Mouse (Mus musculus): ENCODE results near the gene Inpp5e.

Gene Inpp5e

GRCm38 (mm10) chr2:26359983-26360382, 49.0 kb downstream of the Inpp5e start:
- no peak for DNase-seq

DNA sequence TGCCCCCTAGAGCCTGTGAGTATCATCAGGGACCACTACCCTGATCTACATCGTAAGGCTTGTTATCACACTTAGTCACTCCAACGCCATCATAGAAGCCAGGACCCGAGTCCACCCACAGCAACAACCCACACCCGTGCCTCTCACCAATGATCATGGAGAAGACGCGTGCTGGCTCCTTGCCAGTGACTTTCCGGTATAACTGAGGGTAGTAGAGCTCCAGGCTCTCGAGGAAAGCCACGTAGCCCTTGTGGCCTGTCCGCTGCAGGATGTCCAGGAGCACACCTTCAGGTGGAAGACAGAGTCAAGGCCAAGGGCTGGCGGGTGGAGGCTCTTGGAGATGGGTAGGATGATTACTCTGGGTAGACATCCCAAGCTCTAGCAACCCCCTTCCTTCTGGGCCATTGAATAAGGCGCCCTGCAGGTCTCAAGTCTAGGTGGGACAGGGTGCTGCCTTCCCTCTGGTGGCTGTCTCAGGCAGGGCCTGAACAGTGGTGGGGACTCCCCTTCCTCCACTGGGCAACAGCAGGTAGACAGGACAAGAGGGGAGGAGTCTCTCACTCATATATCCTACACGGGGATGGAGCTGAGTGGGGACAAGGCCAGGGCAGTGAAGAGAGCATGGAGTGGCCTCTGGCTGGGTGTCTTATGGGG, 50.2 kb downstream of the Inpp5e start:
- DNase-seq = no peak

DNA sequence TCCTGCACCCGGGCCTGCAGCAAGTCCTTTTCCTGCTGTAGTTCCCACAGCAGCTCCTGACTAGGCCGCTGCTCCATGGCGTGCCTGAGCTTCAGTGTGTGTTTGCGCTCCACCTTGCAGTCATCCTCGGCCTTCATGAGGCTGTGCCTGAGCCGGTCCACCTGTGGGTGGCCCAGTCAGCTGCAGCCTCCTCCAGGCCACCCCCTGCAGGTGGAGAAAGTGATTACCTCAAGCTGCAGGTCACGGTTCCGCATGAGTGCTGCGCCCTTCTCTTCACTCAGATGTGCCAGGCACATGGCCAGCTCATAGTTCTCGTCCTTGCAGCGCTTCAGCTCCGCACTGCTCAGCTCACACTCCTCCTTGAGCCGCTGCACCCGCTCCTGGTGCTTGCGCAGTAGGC, 51.5 kb downstream of the Inpp5e start:
- no peak for DNase-seq

- DNase-seq = no peak
Observed at GRCm38 (mm10) chr2:26356678-26357077, 52.3 kb downstream of the Inpp5e start.

DNA sequence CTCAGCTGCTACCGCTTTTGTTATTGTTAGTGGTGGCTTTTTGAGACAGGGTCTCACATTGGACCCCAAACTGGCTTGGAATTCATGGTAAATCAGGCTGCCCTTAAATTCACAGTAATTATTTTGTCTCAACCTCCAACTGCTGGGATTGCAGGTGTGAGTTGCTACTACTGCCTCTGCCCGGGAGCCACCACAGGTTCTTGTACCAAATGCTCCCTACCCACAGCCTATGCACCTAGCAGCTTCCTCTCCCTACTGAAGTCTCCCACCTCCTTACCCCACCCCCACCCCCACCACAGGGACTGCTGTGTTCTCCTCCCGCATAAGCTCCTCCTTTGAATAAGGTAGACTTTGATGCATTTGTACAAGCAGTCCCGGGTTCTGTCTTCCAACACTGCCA, 52.8 kb downstream of the Inpp5e start:
- DNase-seq = no peak

DNA sequence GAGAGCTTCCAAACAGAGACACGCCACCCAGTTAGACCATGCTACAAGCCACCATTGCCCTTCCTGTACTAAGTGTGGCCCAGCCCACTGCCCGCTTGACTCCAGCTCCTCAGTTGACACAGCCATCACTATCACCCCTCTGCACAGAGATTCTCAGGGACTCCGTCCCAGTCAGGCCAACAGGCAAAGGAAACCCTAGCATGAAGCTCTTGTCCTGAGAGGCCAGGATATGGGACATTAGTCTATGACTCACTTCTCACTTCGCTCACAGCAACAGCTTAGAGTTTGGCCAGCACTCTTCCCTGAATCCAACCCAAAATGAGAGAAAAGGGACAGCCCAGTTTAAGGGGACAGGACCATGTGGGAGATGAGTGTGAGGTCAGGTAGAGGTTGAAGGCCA, 54.6 kb downstream of the Inpp5e start:
- DNase-seq = no peak

DNA sequence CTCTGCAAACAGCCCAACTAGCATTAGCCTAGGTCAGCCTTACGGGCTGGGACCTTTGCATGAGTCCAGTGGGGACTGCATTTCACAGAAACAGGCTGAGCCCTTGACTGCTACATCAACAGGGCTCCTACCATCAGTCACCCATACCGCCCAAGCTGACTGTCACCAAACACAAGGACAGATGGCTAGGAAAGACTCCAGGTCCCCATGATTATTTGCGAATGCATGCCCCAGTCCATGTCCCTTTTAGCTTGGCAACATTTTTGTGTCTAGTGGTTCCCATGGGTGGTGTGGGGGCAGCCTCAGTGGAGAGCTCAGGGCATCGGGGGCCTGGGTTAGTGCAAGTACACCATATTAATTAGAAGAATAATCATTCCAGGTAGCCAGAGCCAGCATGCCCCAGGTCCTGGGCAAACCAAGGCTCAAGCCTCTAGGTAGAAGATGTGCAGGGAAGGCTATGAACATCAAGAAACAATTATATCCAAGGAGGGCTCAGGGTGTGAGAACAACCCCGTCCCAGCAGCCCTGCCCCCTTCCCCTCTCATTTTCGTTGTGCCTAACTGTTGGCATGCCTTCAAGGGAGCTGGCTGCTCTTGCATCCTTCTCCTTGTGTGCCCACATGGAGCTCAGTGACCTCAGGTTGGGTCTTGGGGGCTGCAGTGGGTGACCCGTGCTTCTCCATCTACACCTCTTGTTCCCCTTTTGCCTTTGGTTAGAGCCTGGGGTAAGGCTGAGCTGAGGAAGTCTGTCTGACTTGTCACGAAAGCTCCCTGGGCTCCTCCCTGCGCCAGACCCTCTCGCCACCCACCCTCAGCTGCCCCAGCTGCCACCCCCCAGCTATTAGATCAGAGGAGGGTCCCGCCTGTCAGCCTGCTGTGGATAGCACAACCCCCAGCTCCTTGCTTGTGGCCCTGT, 55.7 kb downstream of the Inpp5e start:
- DNase-seq = no peak

DNA sequence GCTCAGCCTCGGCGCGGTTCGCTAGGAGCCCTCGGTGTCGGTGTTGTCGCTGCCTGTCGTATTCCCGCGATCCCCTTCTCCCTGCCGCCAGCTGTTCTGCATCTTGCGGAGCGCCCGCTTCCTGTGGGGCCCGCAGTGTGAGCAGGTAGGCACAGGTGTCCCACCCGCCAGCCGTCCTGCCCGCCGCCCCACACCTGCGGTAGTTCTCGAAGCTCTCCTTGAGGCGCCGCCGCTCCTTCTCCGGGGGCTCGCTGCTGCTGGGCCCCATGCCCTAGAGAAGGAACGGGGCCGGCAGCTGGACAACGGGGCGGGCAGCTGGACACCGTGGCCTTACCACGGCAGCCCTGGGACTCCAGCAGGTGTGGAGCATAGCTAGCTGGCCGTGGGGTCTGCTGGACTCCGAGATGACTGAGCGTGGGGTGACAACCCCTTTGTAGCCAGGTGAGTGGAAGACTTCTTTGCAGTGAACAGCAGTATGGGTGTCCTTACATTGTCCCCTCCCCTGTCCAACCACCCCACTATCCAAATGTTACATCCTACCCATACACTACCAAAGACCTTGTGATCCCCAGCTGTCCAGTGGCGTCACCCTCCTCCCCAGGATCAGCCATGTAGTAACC, 56.6 kb downstream of the Inpp5e start:
- DNase-seq = no peak

DNA sequence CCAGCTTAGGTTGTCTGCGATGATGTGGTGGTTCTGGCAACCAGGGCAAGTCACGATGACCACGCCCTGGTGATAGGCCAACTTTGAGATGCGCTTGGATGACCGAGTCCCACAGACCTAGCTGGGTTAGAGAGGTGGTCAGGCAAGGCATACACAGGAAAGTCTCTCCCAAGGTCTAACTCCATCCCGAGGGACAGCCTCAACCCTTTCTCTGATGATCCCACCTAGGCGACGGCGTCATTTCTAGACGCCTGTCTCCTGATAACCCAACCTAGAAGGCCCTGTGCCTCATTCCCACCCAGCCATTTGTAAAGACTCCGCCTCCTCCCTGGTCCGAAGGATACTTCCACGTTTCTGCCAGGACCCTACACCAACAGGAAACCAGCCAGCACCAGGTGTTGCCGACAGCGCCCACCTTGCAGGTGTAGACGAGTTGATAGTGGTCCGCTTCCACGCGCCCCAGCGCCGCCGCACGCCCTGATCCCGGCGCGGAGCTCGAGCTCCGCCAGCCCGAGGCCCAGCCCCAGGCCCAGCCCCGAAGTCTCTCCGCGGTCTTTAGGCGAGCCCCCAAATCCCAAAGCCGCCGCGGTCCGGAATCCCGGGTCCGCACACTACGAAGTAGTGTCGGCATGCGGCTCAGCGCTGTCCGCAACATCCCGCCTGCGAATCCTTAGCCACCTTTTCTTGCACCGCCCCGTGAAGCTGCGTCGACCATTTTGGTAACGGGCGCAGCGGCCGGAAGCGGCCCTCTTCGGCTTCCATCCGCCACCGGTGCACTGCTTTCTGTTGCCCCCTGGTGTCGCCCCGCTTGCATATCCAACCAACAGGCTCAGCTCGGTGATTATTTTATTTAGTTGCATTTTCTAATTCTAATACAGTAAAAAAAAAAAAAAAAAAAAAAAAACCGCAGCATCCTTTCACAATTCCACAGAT, 57.4 kb downstream of the Inpp5e start, which contains the start of gene Dnlz:
Gene Dnlz (minus strand): TSS at position 753 of the 933 bp plus-strand sequence.
- peak; percentile 94 for DNase-seq

- DNase-seq = no peak
Observed at GRCm38 (mm10) chr2:26348241-26348640, 60.8 kb downstream of the Inpp5e start.

Measured in right cerebral cortex, postnatal 4 days (tissue).